Mouse (Mus musculus) Muller cell, postnatal 12 days (primary cell): ENCODE measurements around the gene Gstt4.
"Not testable (repeated sequence)": the region's sequence is repeated elsewhere in the genome, so short reads cannot be mapped to it uniquely, and the experiment has no call there.

ENCODE experiments used
- DNase-seq: peaks from one replicate; pipeline ENCODE4 v3.0.0-alpha.2; 2015; ENCODE audit errors: inconsistent ontology term

Gene Gstt4

DNA sequence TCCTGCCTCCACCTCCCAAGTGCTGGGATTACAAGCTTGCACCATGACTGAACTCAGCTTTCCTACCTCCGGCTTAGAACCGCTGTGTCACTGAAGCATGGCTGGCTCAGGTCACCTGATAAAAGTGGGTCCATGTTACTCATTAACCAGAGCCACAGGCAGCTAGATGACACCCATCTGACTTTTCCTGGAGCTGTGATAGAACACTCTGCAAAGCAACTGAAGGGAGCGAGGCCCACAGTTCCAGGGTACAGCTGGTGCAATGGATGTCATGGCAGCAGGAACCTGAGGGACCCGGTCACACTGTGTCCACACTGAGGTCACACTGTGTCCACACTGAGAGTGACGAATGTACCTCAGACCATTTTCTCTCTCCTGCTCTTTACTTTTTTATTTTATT lies 32.5 kb downstream of the Gstt4 start:
- no peak for DNase-seq

- no peak for DNase-seq
Observed at GRCm38 (mm10) chr10:75789081-75789735, 33.1 kb downstream of the Gstt4 start.

- no peak for DNase-seq
Observed at GRCm38 (mm10) chr10:75788277-75788676, 34.1 kb downstream of the Gstt4 start.

- no peak for DNase-seq
Observed at GRCm38 (mm10) chr10:75785442-75785841, 36.9 kb downstream of the Gstt4 start.

DNA sequence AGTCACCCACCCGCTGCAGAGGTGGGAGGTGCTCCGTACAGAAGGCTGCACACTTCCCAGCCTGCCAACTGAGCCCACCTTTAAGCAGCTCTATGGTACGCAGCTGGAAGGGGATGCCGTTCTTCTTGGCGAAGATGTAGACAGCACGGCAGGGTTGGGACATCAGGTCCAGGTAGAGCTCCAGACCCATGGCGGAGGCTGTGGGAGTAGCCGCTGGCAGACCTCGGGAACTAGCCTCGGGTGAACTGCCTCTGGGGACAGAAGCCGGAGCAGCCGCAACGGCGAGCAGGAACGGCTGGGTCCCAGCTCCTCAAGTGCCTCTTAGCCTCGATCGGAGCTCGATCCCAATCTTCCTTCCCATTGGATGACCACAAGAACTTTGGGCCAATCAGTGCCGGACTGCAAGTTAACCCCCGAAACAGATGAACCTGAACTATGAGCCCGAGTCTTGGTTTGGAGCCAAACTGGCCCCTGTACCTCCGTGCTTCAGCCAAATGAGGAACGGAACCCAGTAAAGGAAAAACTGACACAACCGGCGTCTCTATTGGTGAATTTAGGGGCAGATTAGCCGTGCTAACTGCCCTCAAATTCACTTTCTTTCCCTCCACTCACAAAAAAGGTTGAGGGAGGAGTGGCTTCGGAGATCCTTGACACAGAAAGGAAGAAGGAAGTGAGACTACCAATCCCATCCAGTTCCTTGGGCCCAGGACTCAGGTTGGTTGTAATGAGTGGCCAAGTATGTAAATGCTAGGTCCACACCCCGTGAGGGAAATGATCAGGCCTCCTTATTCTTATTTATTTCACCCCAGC lies 41.4 kb downstream of the Gstt4 start, which contains the start of the genes Gm20441 and Gstt3:
Gene Gm20441, minus strand, starts transcription at position 186 of the 810 bp plus-strand sequence.
Gene Gstt3, minus strand, starts transcription at position 646 of the 810 bp plus-strand sequence.
- peak; percentile 78 for DNase-seq

- DNase-seq, result no peak
Observed at GRCm38 (mm10) chr10:75779206-75780174, 42.9 kb downstream of the Gstt4 start.

- no peak for DNase-seq
Observed at GRCm38 (mm10) chr10:75777885-75778284, 44.5 kb downstream of the Gstt4 start.

DNA sequence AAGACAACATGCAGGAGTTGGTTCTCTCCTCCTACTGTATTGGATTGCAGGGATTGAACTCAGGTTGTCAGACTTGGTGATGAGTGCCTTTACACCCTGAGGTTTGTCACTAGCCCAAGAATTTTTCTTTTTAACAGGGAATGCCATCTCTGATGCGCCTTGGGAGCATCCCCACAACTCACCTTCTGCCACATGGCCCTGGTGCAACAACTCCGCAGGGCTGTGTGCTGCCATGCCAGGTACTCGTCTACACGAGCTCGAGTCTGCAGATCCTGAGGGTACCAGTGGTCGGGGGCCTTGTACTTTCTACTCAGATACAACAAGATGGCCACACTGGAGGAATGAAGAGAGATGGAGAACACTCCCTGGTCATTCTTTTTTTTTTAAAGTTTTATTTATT lies 45.8 kb downstream of the Gstt4 start:
- no peak for DNase-seq

- no peak for DNase-seq
Observed at GRCm38 (mm10) chr10:75774587-75774986, 47.8 kb downstream of the Gstt4 start.

DNA sequence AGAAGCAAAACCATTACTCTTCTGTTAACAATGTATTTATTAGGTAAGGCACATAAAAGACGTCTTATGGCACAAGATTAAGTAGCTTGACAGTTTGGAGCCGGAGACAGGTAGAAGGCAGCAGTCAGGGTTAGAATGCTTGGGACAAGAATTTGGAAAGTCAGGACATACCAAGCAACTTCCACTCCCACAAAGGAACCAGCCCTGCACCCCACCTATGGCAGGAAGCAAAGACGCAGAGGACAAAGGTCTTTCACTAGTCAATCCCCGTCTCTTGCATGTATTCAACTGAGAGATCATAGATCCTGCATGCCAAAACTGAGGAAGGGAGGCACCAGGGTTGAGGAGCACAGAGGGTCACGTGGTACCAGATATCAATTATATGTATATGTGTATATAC lies 48.2 kb downstream of the Gstt4 start:
- no peak for DNase-seq

- peak; percentile 94 for DNase-seq
Observed at GRCm38 (mm10) chr10:75772795-75773664, 49.3 kb downstream of the Gstt4 start, which contains the start of gene Ddt. Gene Ddt (minus strand): TSS chr10:75773414.

- not testable (repeated sequence) for DNase-seq
Observed at GRCm38 (mm10) chr10:75767756-75768155, 54.6 kb downstream of the Gstt4 start.

- DNase-seq, result no peak
Observed at GRCm38 (mm10) chr10:75766856-75767255, 55.5 kb downstream of the Gstt4 start.
